Mouse (Mus musculus) adipose tissue, adult 10 weeks (tissue): ENCODE data around the gene Gm438. TPM values are rescaled to one million over a fixed set of nuclear protein-coding genes. Genes with fewer than 3 reads are reported as not detected.

Experiments used
- polyA plus RNA-seq: library from polyadenylated mRNA; stranded (reverse); fragments of 350-450 nt; fragmentation: Illumina TruSeq; extraction: RNeasy Lipid Tissue Mini Kit (QIAGEN cat#74804); gene quantifications from one replicate; pipeline ENCODE4 v1.2.3, GENCODE M21; 2014; ENCODE audit warnings: low read depth, low replicate concordance

Gene Gm438
- not detected for polyA plus RNA-seq

GRCm38 (mm10) chr4:144786483-144786882 is at the start of gene Gm438:
Gm438 (minus strand) TSS chr4:144786583.

Other genes starting within 250 kb of the Gm438 start
- gene Gm13124, start 221.4 kb downstream of the Gm438 start, polyA plus RNA-seq: not detected
- gene Aadacl4, start 172.9 kb downstream of the Gm438 start, polyA plus RNA-seq: not detected
- not detected for gene Gm436, start 100.2 kb downstream of the Gm438 start, polyA plus RNA-seq
- not detected for gene Gm13178, start 65.2 kb downstream of the Gm438 start, polyA plus RNA-seq
- 115 TPM for gene Dhrs3, start 106.2 kb upstream of the Gm438 start, polyA plus RNA-seq